Mouse (Mus musculus): ENCODE results near the gene Cyb5b. TPM values are rescaled to one million over a fixed set of nuclear protein-coding genes. Genes with fewer than 3 reads are reported as not detected.
A peak's percentile ranks its signal among the peaks of the same experiment; 100 is the strongest.

Cyb5b gene
- total and polyA plus RNA-seq, 3 experiments, result 33.2 to 41.1 (median 38.8) TPM

DNA sequence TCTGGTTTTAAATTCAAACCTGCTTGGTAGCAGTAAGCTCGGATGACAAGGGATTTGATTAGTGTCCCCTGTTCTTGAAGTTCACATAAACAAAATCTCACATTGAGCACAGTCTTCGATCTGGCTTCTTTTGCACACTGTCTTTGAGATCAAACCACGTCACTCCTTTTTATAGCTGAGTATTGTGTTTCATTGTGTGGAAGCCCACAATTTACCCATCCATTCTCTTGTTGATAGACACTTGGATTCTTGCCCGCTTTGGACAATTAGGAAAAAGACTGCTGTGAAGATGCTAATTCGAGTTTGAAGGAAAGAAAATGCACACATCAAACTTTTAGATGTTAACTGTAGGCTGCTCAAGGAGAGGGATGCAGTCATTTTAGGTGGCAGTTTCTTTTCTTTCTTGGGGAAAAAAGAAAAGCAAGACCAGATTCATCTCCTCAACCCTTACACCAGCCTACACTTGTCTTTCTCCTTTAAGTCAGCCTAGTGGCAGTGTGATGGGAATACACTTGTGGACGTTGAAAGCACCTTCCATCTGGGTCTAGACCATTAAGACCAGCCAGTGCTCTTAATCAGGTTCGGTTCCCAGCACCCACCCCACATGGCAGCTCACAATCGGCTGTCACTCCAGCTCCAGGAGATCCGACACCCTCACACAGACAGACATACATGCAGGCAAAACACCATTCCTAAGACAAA, 39.7 kb upstream of the Cyb5b start:
- Histone ChIP-seq H3K9ac (ENCODE audit: low read depth, low read length) (no peak overlapping the region), H3K4me3 (no peak overlapping the region), H3K36me3 (ENCODE audit: control insufficient read depth, insufficient read depth, low read length) (no peaks in the 10 kb centered on the region), H3K4me1 (ENCODE audit: control insufficient read depth, insufficient read depth, low read length) (no peaks in the 10 kb centered on the region; the same call in 1 of the 2 replicates), H3K27me3 (ENCODE audit: control insufficient read depth, insufficient read depth, low read length) (no peaks in the 10 kb centered on the region), H3K79me2 (replicated peaks; ENCODE audit: control insufficient read depth, insufficient read depth, low read length) (no peaks in the 10 kb centered on the region), H3K27ac (no peak overlapping the region)
- intact Hi-C loops (cut with DNase I), result loop anchor here (10.0 kb wide), 1 partner anchor 184 kb away; the partner anchor contains the start of gene Nfat5
- no peak for TF ChIP-seq POLR2A (IDR thresholded peaks at IDR 0.05; ENCODE audit: insufficient read depth, low read depth, low read length)
- TF ChIP-seq EP300 (IDR thresholded peaks at IDR 0.05; ENCODE audit: insufficient read depth, low read depth, low read length), result no peak
- TF ChIP-seq CTCF (IDR thresholded peaks at IDR 0.05), result no peak
- no peak for DNase-seq
- WGBS, result 76% methylated on average over 9 of the region's 9 CpGs

DNA sequence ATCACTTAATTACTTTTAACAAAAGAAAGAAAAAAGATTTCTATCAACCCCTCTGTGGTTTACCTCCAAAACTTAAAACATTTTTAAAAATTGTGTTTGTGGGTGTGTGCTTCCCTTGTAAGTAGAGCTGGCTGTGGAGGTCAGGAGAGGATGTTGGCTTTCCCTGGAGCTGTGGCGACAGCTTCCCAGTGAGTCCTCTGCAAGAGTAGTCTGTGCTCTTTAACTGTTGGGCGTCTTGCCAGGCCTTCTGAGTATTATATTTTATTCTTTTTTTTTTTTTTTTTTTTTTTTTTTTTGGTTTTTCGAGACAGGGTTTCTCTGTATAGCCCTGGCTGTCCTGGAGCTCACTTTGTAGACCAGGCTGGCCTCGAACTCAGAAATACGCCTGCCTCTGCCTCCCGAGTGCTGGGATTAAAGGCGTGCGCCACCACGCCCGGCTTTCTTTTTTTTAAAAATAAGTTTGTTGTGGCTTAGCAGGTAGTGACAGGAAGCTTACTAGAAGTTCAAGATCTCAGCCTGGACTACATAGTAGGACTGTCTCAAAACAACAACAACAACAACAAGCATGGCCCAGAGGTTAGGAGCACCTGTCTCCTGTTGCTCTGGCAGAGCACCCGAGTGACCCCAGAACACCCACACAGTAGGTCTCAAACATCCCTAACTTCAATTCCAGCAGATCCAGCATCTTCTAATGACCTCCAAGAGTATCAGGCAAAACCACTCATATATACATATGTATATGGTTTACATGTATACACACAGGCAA, 38.9 kb upstream of the Cyb5b start:
- Histone ChIP-seq H3K79me2 (replicated peaks; ENCODE audit: control insufficient read depth, insufficient read depth, low read length) (no peaks in the 10 kb centered on the region), H3K27me3 (ENCODE audit: control insufficient read depth, insufficient read depth, low read length) (no peaks in the 10 kb centered on the region), H3K27ac (no peak overlapping the region), H3K4me1 (ENCODE audit: control insufficient read depth, insufficient read depth, low read length) (peaks cover 1% of the 10 kb centered on the region; the same call in 1 of the 2 replicates), H3K9ac (ENCODE audit: low read depth, low read length) (no peak overlapping the region), H3K36me3 (ENCODE audit: control insufficient read depth, insufficient read depth, low read length) (no peaks in the 10 kb centered on the region), H3K4me3 (no peak overlapping the region)
- TF ChIP-seq POLR2A (IDR thresholded peaks at IDR 0.05; ENCODE audit: insufficient read depth, low read depth, low read length) (no peak), CTCF (IDR thresholded peaks at IDR 0.05) (no peak), EP300 (IDR thresholded peaks at IDR 0.05; ENCODE audit: insufficient read depth, low read depth, low read length) (no peak)
- DNase-seq, result no peak
- WGBS, result 72% methylated on average over 10 of the region's 11 CpGs
- intact Hi-C loops (cut with DNase I), result loop anchor here (10.0 kb wide), 1 partner anchor 183 kb away; the partner anchor contains the start of gene Nfat5

DNA sequence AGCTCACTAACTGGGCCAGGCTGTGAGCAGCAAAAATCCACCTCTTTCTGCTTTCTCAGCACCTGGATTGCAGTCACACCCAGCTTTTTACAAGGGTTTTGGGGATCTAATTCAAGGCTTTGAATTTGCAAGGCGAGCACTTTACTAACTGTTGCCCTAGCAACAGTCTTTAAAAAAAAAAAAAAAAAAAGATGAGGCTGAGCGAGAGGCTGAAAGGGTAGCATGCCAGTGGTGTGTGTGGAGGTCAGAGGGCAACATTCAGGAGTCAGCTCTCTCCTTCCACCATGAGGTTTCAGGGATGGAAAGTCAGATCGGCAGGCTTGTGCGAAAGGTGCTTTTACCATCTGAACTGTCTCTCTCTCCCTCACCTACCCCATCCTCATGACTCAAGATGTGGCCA, 37.2 kb upstream of the Cyb5b start:
- Histone ChIP-seq H3K27ac (no peak overlapping the region), H3K27me3 (ENCODE audit: control insufficient read depth, insufficient read depth, low read length) (no peaks in the 10 kb centered on the region), H3K4me1 (ENCODE audit: control insufficient read depth, insufficient read depth, low read length) (peaks cover 1% of the 10 kb centered on the region; the same call in 1 of the 2 replicates), H3K4me3 (no peak overlapping the region), H3K9ac (ENCODE audit: low read depth, low read length) (no peak overlapping the region), H3K36me3 (ENCODE audit: control insufficient read depth, insufficient read depth, low read length) (no peaks in the 10 kb centered on the region), H3K79me2 (replicated peaks; ENCODE audit: control insufficient read depth, insufficient read depth, low read length) (no peaks in the 10 kb centered on the region)
- 88% methylated on average over 4 of the region's 4 CpGs for WGBS
- no peak for DNase-seq
- intact Hi-C loops (cut with DNase I), result loop anchor here (10.0 kb wide), 1 partner anchor 182 kb away; the partner anchor contains the start of gene Nfat5
- no peak for TF ChIP-seq POLR2A (IDR thresholded peaks at IDR 0.05; ENCODE audit: insufficient read depth, low read depth, low read length)
- no peak for TF ChIP-seq EP300 (IDR thresholded peaks at IDR 0.05; ENCODE audit: insufficient read depth, low read depth, low read length)
- no peak for TF ChIP-seq CTCF (IDR thresholded peaks at IDR 0.05)

DNA sequence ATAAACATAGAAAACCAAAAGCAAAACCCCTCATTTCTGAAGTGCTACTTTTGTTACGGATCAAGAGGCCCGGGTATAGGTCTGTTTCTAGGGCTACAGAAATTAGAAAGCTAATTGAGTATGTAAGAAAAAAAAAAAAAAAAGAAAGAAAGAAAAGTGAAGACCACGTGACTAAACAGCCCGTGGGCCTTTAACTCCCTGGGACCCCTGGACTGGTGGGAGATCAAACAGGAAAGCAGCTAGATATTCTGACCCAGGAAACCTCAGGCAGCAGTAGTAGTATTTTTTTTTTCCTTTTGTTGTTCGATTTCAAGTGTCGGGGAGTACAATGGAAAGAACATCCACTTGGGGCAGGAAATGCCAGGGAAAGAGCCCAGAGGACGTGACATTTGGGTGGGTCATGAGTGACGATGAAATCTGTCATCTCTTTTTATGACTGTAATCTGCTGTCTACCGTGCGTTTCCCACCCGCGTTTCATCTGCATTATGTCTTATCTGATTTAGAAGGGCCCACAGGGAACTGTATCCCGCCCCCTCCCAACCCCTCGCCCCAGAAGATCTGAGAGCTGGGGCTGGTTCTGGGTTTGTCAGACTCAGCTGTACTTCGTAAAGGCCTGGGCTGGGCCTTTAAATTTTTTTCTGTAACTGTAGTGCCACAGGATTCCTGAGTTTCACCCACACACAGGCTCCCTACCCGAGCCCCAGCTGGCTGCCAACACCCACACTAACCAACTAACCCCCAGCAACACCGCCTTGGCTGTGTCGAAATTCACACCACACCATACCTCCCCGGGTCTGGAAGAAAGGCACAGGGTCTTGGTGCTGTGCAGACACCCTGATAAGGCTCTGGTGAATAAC, 36.1 kb upstream of the Cyb5b start:
- H3K9ac ChIP-seq (ENCODE audit: low read depth, low read length), result peak overlapping the region; percentile 25; the same call in 1 of the 2 replicates
- 25% methylated on average over 19 of the region's 19 CpGs for WGBS
- 0 out of 2 replicates have a peak, but pooled peaks have one; percentile 59 for TF ChIP-seq EP300 (IDR thresholded peaks at IDR 0.05; ENCODE audit: insufficient read depth, low read depth, low read length)
- TF ChIP-seq CTCF (IDR thresholded peaks at IDR 0.05), result no peak
- peak overlapping the region; percentile 55 for H3K27ac ChIP-seq
- no peaks in the 10 kb centered on the region for H3K27me3 ChIP-seq (ENCODE audit: control insufficient read depth, insufficient read depth, low read length)
- intact Hi-C loops (cut with DNase I), result loop anchor here (10.0 kb wide), 1 partner anchor 180 kb away; the partner anchor contains the start of gene Nfat5
- H3K79me2 ChIP-seq (replicated peaks; ENCODE audit: control insufficient read depth, insufficient read depth, low read length), result no peaks in the 10 kb centered on the region
- H3K4me3 ChIP-seq, result no peak overlapping the region
- peak in 1 of 2 experiments; percentile 35 for DNase-seq
- no peaks in the 10 kb centered on the region for H3K36me3 ChIP-seq (ENCODE audit: control insufficient read depth, insufficient read depth, low read length)
- peaks cover 3% of the 10 kb centered on the region for H3K4me1 ChIP-seq (ENCODE audit: control insufficient read depth, insufficient read depth, low read length)

DNA sequence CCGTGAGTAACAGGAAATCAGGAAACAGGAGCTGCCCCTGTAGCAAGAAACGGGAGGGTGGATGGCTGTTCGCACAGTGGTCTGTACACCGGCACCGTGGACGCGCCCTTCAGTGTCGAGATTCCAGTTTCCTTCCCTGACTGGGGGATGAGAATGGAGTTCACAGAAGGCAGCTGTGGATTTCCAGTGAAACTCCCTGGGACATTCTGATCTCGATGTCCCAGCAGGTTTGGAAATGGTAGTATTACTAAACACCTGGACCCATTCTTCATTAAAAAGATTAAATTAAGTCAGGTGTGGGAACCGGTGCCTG, 35.5 kb upstream of the Cyb5b start:
- Histone ChIP-seq H3K4me3 (no peak overlapping the region), H3K9ac (ENCODE audit: low read depth, low read length) (no peak overlapping the region)

More for the DNA sequence above, 35.5 kb upstream of the Cyb5b start:
- no peaks in the 10 kb centered on the region for H3K36me3 ChIP-seq (ENCODE audit: control insufficient read depth, insufficient read depth, low read length)
- no peaks in the 10 kb centered on the region for H3K27me3 ChIP-seq (ENCODE audit: control insufficient read depth, insufficient read depth, low read length)
- H3K27ac ChIP-seq, result peak overlapping the region; percentile 55
- TF ChIP-seq CTCF (IDR thresholded peaks at IDR 0.05) (no peak), POLR2A (IDR thresholded peaks at IDR 0.05; ENCODE audit: insufficient read depth, low read depth, low read length) (no peak), EP300 (IDR thresholded peaks at IDR 0.05; ENCODE audit: insufficient read depth, low read depth, low read length) (no peak)
- H3K79me2 ChIP-seq (replicated peaks; ENCODE audit: control insufficient read depth, insufficient read depth, low read length), result no peaks in the 10 kb centered on the region
- WGBS, result 33% methylated on average over 10 of the region's 10 CpGs
- H3K4me1 ChIP-seq (ENCODE audit: control insufficient read depth, insufficient read depth, low read length), result peaks cover 3% of the 10 kb centered on the region
- DNase-seq, result peak in 1 of 2 experiments; percentile 36
- intact Hi-C loops (cut with DNase I), result loop anchor here (10.0 kb wide), 1 partner anchor 180 kb away; the partner anchor contains the start of gene Nfat5

Data from heart, adult 2 months (tissue).